Mouse (Mus musculus): ENCODE data around the gene Acads.
A peak's percentile ranks its signal among the peaks of the same experiment; 100 is the strongest.
"Not testable (repeated sequence)": the region's sequence is repeated elsewhere in the genome, so short reads cannot be mapped to it uniquely, and the experiment has no call there.

The Acads gene

GRCm38 (mm10) chr5:115116426-115116825, 2.7 kb downstream of the Acads start:
- no peak for DNase-seq

GRCm38 (mm10) chr5:115114501-115114900, 4.6 kb downstream of the Acads start:
- DNase-seq, result no peak

- DNase-seq, result no peak
Observed at GRCm38 (mm10) chr5:115113244-115113643, 5.9 kb downstream of the Acads start.

GRCm38 (mm10) chr5:115111156-115111555, 8.0 kb downstream of the Acads start:
- DNase-seq, result no peak

- not testable (repeated sequence) for DNase-seq
Observed at GRCm38 (mm10) chr5:115103253-115103652, 15.9 kb downstream of the Acads start.

- DNase-seq, result no peak
Observed at GRCm38 (mm10) chr5:115102231-115102630, 16.9 kb downstream of the Acads start.

- no peak for DNase-seq
Observed at GRCm38 (mm10) chr5:115100473-115100872, 18.7 kb downstream of the Acads start.

GRCm38 (mm10) chr5:115099991-115100390, 19.2 kb downstream of the Acads start:
- no peak for DNase-seq

- no peak for DNase-seq
Observed at GRCm38 (mm10) chr5:115099530-115099929, 19.6 kb downstream of the Acads start.

- DNase-seq, result no peak
Observed at GRCm38 (mm10) chr5:115098195-115098594, 21.0 kb downstream of the Acads start, which contains the start of gene Gm10401. Gene Gm10401 (minus strand): TSS chr5:115098295.

- no peak for DNase-seq
Observed at GRCm38 (mm10) chr5:115091776-115092175, 27.4 kb downstream of the Acads start.

- no peak for DNase-seq
Observed at GRCm38 (mm10) chr5:115091015-115091414, 28.1 kb downstream of the Acads start.

- DNase-seq, result no peak
Observed at GRCm38 (mm10) chr5:115089592-115090268, 29.4 kb downstream of the Acads start.

- no peak for DNase-seq
Observed at GRCm38 (mm10) chr5:115085675-115086074, 33.5 kb downstream of the Acads start.

GRCm38 (mm10) chr5:115083492-115083891, 35.7 kb downstream of the Acads start:
- no peak for DNase-seq

- no peak for DNase-seq
Observed at GRCm38 (mm10) chr5:115081636-115082035, 37.5 kb downstream of the Acads start.

GRCm38 (mm10) chr5:115076144-115076901, 42.8 kb downstream of the Acads start:
- peak; percentile 74 for DNase-seq

- no peak for DNase-seq
Observed at GRCm38 (mm10) chr5:115074749-115075148, 44.4 kb downstream of the Acads start.

- DNase-seq, result not testable (repeated sequence)
Observed at GRCm38 (mm10) chr5:115073306-115073705, 45.8 kb downstream of the Acads start.

GRCm38 (mm10) chr5:115072143-115072542, 47.0 kb downstream of the Acads start:
- peak; percentile 19 for DNase-seq

- no peak for DNase-seq
Observed at GRCm38 (mm10) chr5:115071096-115071901, 47.8 kb downstream of the Acads start.

GRCm38 (mm10) chr5:115070457-115070856, 48.7 kb downstream of the Acads start:
- no peak for DNase-seq

GRCm38 (mm10) chr5:115069611-115070010, 49.5 kb downstream of the Acads start:
- DNase-seq, result no peak

Data from right cerebral cortex, postnatal 4 days (tissue).